Mouse (Mus musculus) stomach, embryonic 14.5 days (tissue): ENCODE measurements around the gene Rfpl4. TPM values are rescaled to one million over a fixed set of nuclear protein-coding genes. Genes with fewer than 3 reads are reported as not detected.
"Not testable (repeated sequence)": the region's sequence is repeated elsewhere in the genome, so short reads cannot be mapped to it uniquely, and the experiment has no call there.

ENCODE experiments used
- ATAC-seq: fragments of 200-750 bp; cut with Nextera tagmentation; 2 replicates; pipeline ENCODE4 v1.8.0; 2017; ENCODE audit warnings: low read depth, moderate TSS enrichment; ENCODE audit not compliant: insufficient number of reproducible peaks, insufficient read depth, low FRiP score
- H3K27ac ChIP-seq: fragments of 300-500 bp; sonication (generic); 2 replicates; pipeline ENCODE4 v1.5.1; 2014; ENCODE audit warnings: mild to moderate bottlenecking, low read length, moderate library complexity, mixed read lengths
- H3K27me3 ChIP-seq: fragments of 300-500 bp; sonication (generic); 2 replicates; pipeline ENCODE4 v1.6.1; 2014; ENCODE audit warnings: low read length, control low read depth, mixed read lengths; ENCODE audit not compliant: control insufficient read depth, insufficient read depth
- H3K36me3 ChIP-seq: fragments of 300-500 bp; sonication (generic); 2 replicates; pipeline ENCODE4 v1.6.1; 2014; ENCODE audit warnings: mild to moderate bottlenecking, control low read depth, low read length, moderate library complexity, mixed read lengths; ENCODE audit not compliant: control insufficient read depth, insufficient read depth
- H3K4me1 ChIP-seq: fragments of 300-500 bp; sonication (generic); 2 replicates; pipeline ENCODE4 v1.6.1; 2014; ENCODE audit warnings: low read length, control low read depth, mixed read lengths; ENCODE audit not compliant: control insufficient read depth, insufficient read depth
- H3K4me2 ChIP-seq: fragments of 300-500 bp; sonication (generic); replicated peaks from 2 replicates; pipeline ENCODE4 v1.6.1; 2014; ENCODE audit warnings: low read depth, low read length, control low read depth
- H3K4me3 ChIP-seq: fragments of 300-500 bp; sonication (generic); 2 replicates; pipeline ENCODE4 v1.5.1; 2014; ENCODE audit warnings: low read depth, low read length, control low read depth
- H3K9ac ChIP-seq: fragments of 300-500 bp; sonication (generic); replicated peaks from 2 replicates; pipeline ENCODE4 v1.6.1; 2014; ENCODE audit warnings: low read depth, mild to moderate bottlenecking, control low read depth, low read length, moderate library complexity, mixed read lengths
- H3K9me3 ChIP-seq: fragments of 300-500 bp; sonication (generic); 2 replicates; pipeline ENCODE4 v1.6.1; 2016; ENCODE audit warnings: low read depth, low read length, control low read depth; ENCODE audit not compliant: control insufficient read depth
- WGBS: fragments of 180-500 bp; shearing (Covaris S2); extraction: QIAGEN DNeasy Blood & Tissue Kit; methylation state at CpG from one replicate; pipeline ENCODE4 v1.1.7; 2014; 5-methylcytosine and 5-hydroxymethylcytosine counted together
- polyA plus RNA-seq: library from polyadenylated mRNA; unstranded; fragments of >200 nt; fragmentation: Nextera tagmentation; extraction: Ambion mirVana; gene quantifications from 2 replicates; pipeline ENCODE4 v1.2.1, GENCODE M21; 2014

Gene Rfpl4
- polyA plus RNA-seq, 1 experiment from 2014 or later: not detected

DNA sequence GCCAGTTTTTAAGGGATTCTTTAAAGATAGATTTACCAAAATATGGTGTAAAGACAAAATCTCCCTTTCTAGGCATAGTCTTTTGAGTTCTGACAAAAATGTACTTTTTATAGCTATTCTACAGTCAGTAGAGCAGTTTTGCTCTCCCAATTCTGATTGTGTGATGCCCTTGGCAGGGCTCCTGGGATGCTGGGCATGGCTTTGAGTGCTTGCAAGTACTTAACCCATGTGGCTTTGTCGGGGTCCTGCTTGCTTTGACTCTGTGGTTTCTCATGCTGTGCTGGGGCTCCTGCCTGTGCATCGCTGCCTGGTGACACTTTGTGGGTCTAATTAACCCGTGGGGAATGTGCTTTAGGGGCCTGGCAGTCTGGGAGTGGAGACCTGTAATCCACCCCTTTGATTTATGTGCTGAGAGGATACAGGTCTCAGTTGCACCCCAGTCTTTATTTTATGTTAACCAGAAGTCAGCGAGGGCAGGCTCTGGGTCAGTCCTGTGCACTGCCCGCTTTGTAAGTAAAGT lies 29.8 kb downstream of the Rfpl4 start:
- ATAC-seq: no peak
- Histone ChIP-seq H3K27ac (no peak overlapping the region), H3K9me3 (no peaks in the 10 kb centered on the region), H3K4me3 (no peak overlapping the region), H3K36me3 (peaks cover 30% of the 10 kb centered on the region), H3K27me3 (no peaks in the 10 kb centered on the region), H3K4me1 (no peaks in the 10 kb centered on the region), H3K4me2 (no peak overlapping the region), H3K9ac (no peak overlapping the region)
- 75% methylated on average over 5 of the region's 5 CpGs for WGBS

DNA sequence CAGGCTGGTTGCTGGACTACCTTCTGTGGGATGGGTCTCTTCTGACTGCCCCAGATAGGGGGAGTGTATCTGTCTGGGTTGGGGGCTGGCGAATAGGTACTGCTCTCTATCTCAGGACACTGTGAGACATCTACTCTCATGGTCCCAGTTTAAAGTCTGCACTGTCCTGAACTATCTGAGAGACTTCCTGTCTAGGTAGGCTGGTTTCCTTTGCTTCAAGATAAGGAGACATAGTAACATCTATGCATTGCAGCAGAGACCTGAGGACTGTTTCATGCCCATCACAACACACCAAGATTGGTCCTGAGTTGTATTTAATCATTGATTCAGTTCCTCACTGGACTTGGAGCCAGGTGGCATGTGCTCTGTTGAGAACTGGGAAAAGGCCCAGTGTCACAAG lies 31.2 kb downstream of the Rfpl4 start:
- no peak overlapping the region for H3K27ac ChIP-seq
- 87% methylated on average over 1 of the region's 1 CpGs for WGBS
- peaks cover 30% of the 10 kb centered on the region for H3K36me3 ChIP-seq

DNA sequence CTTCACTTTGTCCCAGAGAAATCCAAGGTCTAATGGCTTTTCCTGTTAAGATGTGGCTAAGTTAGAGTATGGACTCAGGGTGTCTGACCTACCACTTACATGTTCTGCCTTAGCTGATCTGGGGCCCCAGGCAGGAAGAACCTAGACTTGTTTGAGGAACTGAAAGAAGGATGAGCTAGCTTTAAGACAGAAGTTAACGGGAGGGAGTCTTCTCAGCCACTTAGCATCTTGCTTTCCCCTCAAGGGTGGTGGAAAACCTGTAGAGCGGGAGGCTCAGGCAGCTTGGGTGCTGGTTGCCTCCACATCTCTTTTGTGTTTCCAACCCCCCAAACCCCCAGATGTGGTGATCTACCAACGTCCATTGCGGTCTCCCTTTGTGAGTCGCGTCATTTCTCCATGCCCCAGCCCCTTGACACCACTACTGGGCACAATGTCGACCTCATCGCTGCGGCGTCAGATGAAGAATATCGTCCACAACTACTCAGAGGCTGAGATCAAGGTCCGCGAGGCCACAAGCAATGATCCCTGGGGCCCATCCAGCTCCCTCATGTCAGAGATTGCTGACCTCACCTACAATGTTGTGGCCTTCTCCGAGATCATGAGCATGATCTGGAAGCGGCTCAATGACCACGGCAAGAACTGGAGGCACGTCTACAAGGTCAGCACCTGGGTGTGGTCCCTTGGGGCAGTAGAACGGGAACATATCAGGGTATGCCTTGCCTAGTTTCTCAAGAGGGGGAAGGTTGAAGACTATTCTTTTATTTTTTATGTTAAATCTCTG lies 33.2 kb downstream of the Rfpl4 start:
- H3K9ac ChIP-seq: no peak overlapping the region
- no peak overlapping the region for H3K4me2 ChIP-seq
- H3K9me3 ChIP-seq: no peaks in the 10 kb centered on the region
- H3K4me1 ChIP-seq: peaks cover 7% of the 10 kb centered on the region; the same call in 1 of the 2 replicates
- no peak overlapping the region for H3K4me3 ChIP-seq
- no peak for ATAC-seq
- WGBS: 90% methylated on average over 18 of the region's 18 CpGs
- H3K27ac ChIP-seq: no peak overlapping the region
- no peaks in the 10 kb centered on the region for H3K27me3 ChIP-seq
- H3K36me3 ChIP-seq: peaks cover 29% of the 10 kb centered on the region

More for the DNA sequence above, 31.2 kb downstream of the Rfpl4 start:
- Histone ChIP-seq H3K4me2 (no peak overlapping the region), H3K9ac (no peak overlapping the region), H3K4me3 (no peak overlapping the region), H3K27me3 (no peaks in the 10 kb centered on the region), H3K9me3 (no peaks in the 10 kb centered on the region), H3K4me1 (peaks cover 7% of the 10 kb centered on the region; the same call in 1 of the 2 replicates)
- ATAC-seq: no peak

DNA sequence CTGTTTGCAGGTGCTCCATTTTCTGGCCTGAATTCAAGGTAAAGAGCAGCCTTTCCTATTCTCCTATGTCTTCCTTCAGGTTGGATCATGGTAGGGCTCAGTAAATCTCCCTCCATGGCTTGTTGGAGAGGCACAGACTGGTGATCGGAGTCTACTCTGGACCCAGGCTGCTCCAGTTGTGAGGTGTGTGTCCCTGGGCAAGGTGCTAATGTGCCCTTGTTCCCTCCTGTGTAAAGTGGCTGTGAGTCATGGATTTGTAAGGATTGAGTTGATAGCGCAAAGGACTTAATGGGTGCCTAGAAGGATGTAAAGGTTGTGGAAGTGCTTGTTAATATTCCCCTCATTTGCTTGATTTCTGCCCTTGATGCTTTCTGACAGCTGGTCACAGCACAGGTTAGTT lies 34.8 kb downstream of the Rfpl4 start:
- Histone ChIP-seq H3K27ac (no peak overlapping the region), H3K4me2 (peak overlapping the region; percentile 70; the same call in 1 of the 2 replicates)
- 99% methylated on average over 2 of the region's 2 CpGs for whole genome bisulfite sequencing

DNA sequence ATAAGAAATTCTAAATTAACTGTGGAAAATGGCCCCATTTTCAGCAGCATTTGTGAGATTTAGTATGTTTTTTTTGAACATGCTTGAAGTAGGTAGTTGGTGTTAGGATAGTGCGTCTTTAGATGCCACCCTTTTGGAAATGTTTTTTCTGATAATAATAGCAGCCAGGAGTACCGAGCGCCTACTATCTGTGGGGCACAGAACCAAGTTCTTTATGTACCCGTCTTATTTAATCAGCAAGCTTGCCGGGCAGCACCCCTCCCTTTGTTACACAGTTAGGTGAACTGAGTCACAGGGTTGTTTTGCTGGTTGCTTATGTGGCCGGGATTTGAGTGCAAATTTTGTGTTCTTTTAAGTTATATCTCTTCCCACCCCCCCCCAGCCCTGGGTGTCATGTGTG lies 35.5 kb downstream of the Rfpl4 start:
- Histone ChIP-seq H3K9me3 (no peaks in the 10 kb centered on the region), H3K4me2 (peak overlapping the region; percentile 70), H3K4me3 (peak overlapping the region; percentile 94), H3K27me3 (no peaks in the 10 kb centered on the region), H3K9ac (peak overlapping the region; percentile 96), H3K4me1 (peaks cover 7% of the 10 kb centered on the region; the same call in 1 of the 2 replicates), H3K27ac (no peak overlapping the region), H3K36me3 (peaks cover 44% of the 10 kb centered on the region)
- ATAC-seq: no peak
- WGBS: 58% methylated on average over 6 of the region's 6 CpGs

More for the DNA sequence above, 34.8 kb downstream of the Rfpl4 start:
- Histone ChIP-seq H3K4me1 (peaks cover 7% of the 10 kb centered on the region; the same call in 1 of the 2 replicates), H3K27me3 (no peaks in the 10 kb centered on the region), H3K4me3 (no peak overlapping the region), H3K9me3 (no peaks in the 10 kb centered on the region), H3K36me3 (peaks cover 44% of the 10 kb centered on the region), H3K9ac (no peak overlapping the region)
- ATAC-seq: no peak

DNA sequence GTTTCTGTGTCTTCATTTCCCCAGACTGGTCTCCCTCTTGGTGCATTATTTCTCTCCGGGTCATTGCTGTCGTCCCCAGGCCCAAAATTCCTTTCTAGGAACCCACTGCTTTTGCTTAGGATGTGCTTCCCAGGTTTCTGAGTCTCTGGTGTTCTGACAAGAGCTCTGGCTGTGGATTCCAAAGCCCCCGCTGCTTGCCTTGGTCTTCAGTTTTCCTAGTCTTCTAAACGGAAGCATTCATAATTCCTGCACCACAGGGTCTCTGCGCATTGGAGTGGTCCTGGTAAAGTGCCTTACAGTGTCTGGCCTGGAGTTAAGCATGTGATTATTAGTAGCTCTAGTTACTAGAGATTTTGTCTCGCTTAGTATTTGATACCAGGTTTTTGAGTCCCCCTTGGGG lies 35.9 kb downstream of the Rfpl4 start:
- Histone ChIP-seq H3K4me1 (peaks cover 7% of the 10 kb centered on the region; the same call in 1 of the 2 replicates), H3K4me3 (peak overlapping the region; percentile 94), H3K27me3 (no peaks in the 10 kb centered on the region), H3K4me2 (peak overlapping the region; percentile 70), H3K27ac (peak overlapping the region; percentile 91; the same call in 1 of the 2 replicates), H3K9ac (peak overlapping the region; percentile 96), H3K9me3 (no peaks in the 10 kb centered on the region), H3K36me3 (peaks cover 43% of the 10 kb centered on the region)
- no peak for ATAC-seq
- 16% methylated on average over 6 of the region's 6 CpGs for WGBS

DNA sequence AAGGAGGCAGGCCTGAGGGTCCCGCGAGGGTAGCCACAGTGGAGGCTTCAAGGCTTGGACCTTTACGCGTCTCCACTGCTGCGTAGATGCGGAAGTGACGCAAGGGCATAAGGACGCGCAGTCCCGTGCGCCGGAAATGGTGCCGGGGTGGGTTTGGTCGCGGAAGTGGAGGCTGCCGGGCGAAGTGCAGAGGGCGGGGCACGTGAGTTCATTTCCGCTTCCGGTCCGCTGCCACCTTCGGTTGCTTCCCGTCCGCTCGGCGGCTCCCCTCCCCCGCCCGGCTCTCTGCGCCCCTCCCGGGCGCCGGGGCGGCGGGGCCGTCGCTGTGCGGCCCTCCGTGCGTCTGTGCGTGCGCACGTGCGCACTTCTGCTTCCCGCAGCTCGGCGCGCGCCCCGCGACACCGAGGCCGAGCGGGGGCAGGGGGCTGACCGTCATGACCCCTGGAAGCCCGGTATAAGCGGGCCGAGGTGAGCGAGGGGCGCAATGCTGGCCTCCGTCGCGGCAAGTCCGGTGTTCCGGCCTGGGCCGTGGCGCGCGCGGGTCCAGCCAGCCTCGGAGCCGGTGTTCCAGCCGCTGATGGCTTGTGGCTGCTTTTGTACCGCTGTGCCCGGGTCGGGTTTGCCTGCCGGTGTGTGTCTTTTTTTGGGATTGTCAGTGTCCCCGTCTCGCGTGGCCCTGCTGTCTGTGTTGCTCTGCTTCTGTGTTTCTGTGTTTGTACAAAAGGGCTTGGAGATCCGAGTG lies 36.6 kb downstream of the Rfpl4 start, which contains the start of gene Epn1:
Epn1 (plus strand) TSS at position 226 of the 742 bp plus-strand sequence.
- peak; percentile 97 for ATAC-seq
- WGBS: under 1% methylated on average over 59 of the region's 81 CpGs
- H3K4me2 ChIP-seq: peak within 1 kb of the TSS; percentile 70
- peaks cover 7% of the 10 kb centered on the region; the same call in 1 of the 2 replicates for H3K4me1 ChIP-seq
- peak within 1 kb of the TSS; percentile 96 for H3K9ac ChIP-seq
- no peaks in the 10 kb centered on the region for H3K27me3 ChIP-seq
- no peaks in the 10 kb centered on the region for H3K9me3 ChIP-seq
- peaks cover 39% of the 10 kb centered on the region for H3K36me3 ChIP-seq
- H3K4me3 ChIP-seq: peak within 1 kb of the TSS; percentile 94
- peak within 1 kb of the TSS; percentile 91 for H3K27ac ChIP-seq

DNA sequence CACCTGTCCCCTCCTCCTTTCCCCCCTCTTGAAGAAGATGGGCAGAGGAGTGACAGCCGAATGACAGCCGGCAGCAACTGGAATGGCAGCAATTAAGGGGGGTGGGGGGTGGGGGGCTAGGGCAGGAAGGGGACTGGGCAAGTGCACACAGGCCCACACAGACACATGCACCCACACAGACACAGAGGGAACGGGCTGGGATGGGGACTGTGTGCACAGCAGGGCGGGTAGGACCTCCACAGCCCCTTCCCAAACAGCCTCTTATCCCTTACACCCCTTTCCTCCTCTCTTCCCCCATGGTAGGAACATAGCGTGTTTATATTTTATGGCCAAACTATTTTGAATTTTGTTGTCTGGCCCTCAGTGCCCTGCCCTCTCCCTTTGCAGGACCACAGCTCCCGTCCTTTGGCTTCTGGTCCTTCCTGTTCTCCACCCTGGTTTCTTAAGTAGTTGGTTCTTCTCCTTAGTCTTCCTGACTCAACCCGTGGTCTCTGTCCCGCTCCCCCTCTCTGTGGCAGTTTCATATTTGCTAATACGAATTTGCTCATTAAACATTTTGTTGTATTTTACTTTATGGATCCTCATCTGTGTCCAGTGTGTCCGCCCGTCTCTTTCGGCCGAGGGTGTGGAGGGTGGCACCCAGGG lies 37.3 kb downstream of the Rfpl4 start:
- peak; percentile 4; the same call in 1 of the 2 replicates for ATAC-seq
- peak overlapping the region; percentile 35; the same call in 1 of the 2 replicates for H3K4me2 ChIP-seq
- not testable (repeated sequence) for H3K27me3 ChIP-seq, H3K4me1 ChIP-seq, H3K9me3 ChIP-seq, H3K9ac ChIP-seq
- H3K36me3 ChIP-seq: peaks cover 40% of the 10 kb centered on the region
- 51% methylated on average over 9 of the region's 13 CpGs for WGBS
- peak overlapping the region; percentile 94 for H3K4me3 ChIP-seq
- H3K27ac ChIP-seq: peak overlapping the region; percentile 75
